9 mouse cellular contexts compared by ENCODE assay signal in the genomic region with DNA sequence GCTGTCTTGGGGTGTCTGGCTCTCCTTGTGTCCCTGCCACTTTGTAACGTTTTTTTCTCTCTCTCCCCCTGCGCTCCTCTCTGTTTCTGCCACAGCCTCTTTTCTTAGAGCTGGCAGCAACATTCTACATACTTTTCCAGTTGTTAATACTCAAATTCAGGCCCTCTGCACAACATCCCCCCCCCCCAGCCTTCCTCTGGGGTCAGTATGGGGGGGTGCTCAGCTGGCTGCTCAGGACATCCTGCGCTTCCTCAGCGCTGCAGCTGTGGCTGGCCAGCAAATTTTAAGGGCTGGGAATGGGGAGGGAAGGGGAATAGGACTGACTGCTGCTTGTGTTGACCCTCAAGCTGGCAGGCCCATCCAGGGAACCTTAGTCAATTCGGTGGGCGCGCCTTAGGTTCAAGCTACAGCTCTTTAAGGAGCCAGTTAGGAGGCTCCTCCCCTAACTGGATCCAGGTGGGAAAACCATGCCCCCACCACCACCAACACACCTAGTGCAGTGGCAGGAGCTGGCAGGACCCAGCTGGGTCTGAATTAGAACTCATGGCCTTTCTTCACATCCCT. TPM values are rescaled to one million over a fixed set of nuclear protein-coding genes. Genes with fewer than 3 reads are reported as not detected.
DNase-seq lines count a peak whose midpoint lies in the region; ATAC-seq lines count a peak whose summit lies in the region.
"Had no signal": no experiment of that assay in that cellular context is flagged by ENCODE, and none has a peak within 500 bp of the region (broad histone marks: within the 10 kb centered on the region; RNA-seq: fewer than 3 reads in every experiment).

No protein-coding gene starts in this region.

- ATAC-seq in hindbrain, embryonic 11.5 days (ENCODE audit: low FRiP score): no peak
- no peak for ATAC-seq in liver, embryonic 15.5 days (ENCODE audit: insufficient read depth)
- no peak for ATAC-seq in CD4-positive, CD25-positive, alpha-beta regulatory T cell, adult 4 months

- peak overlapping the region; percentile 90 for H3K4me3 ChIP-seq in embryonic facial prominence, embryonic 10.5 days
- H3K4me3 ChIP-seq in hindbrain, embryonic 11.5 days (ENCODE audit: low read depth, low read length): peak overlapping the region; percentile 82
- no peak overlapping the region for H3K4me3 ChIP-seq in liver, embryonic 15.5 days (replicated peaks)

- WGBS in embryonic facial prominence, embryonic 10.5 days: 39% methylated on average over 7 of the region's 7 CpGs
- 38% methylated on average over 7 of the region's 7 CpGs for WGBS in hindbrain, embryonic 11.5 days
- 71% methylated on average over 7 of the region's 7 CpGs for WGBS in liver, embryonic 15.5 days (ENCODE audit: insufficient replicate concordance)

- H3K4me1 ChIP-seq in embryonic facial prominence, embryonic 10.5 days: peaks cover 98% of the 10 kb centered on the region
- H3K4me1 ChIP-seq in hindbrain, embryonic 11.5 days (replicated peaks; ENCODE audit: control insufficient read depth, insufficient read depth, low read length): peaks cover 53% of the 10 kb centered on the region
- H3K4me1 ChIP-seq in liver, embryonic 15.5 days (replicated peaks): peaks cover 97% of the 10 kb centered on the region

- peak overlapping the region; percentile 97 for H3K27ac ChIP-seq in embryonic facial prominence, embryonic 10.5 days (replicated peaks)
- H3K27ac ChIP-seq in hindbrain, embryonic 11.5 days (ENCODE audit: low read depth, low read length): peak overlapping the region; percentile 96
- peak overlapping the region; percentile 91 for H3K27ac ChIP-seq in liver, embryonic 15.5 days (replicated peaks)

- peak overlapping the region; percentile 59 for H3K9ac ChIP-seq in hindbrain, embryonic 11.5 days (ENCODE audit: low read depth, low read length)
- peak overlapping the region; percentile 88; the same call in 1 of the 2 replicates for H3K9ac ChIP-seq in liver, embryonic 15.5 days

- H3K9me3 ChIP-seq in embryonic facial prominence, embryonic 10.5 days: no peaks in the 10 kb centered on the region
- no peaks in the 10 kb centered on the region for H3K9me3 ChIP-seq in hindbrain, embryonic 11.5 days (ENCODE audit: control insufficient read depth, low read length)
- H3K9me3 ChIP-seq in liver, embryonic 15.5 days (replicated peaks): no peaks in the 10 kb centered on the region

- peak overlapping the region; percentile 79 for H3K4me2 ChIP-seq in hindbrain, embryonic 11.5 days (replicated peaks; ENCODE audit: low read depth, low read length)
- peak overlapping the region; percentile 99 for H3K4me2 ChIP-seq in liver, embryonic 15.5 days

- peaks cover 2% of the 10 kb centered on the region; the same call in 1 of the 2 replicates for H3K27me3 ChIP-seq in embryonic facial prominence, embryonic 10.5 days (replicated peaks; ENCODE audit: low read depth, poor library complexity, severe bottlenecking)
- H3K27me3 ChIP-seq in hindbrain, embryonic 11.5 days (ENCODE audit: control insufficient read depth, insufficient read depth, low read length): no peaks in the 10 kb centered on the region
- H3K27me3 ChIP-seq in liver, embryonic 15.5 days: no peaks in the 10 kb centered on the region

- H3K36me3 ChIP-seq in embryonic facial prominence, embryonic 10.5 days (replicated peaks): no peaks in the 10 kb centered on the region
- no peaks in the 10 kb centered on the region for H3K36me3 ChIP-seq in hindbrain, embryonic 11.5 days (ENCODE audit: control insufficient read depth, insufficient read depth, low read length)
- H3K36me3 ChIP-seq in liver, embryonic 15.5 days (replicated peaks): 0 out of 2 replicates have a peak, but pooled peaks cover 2% of the 10 kb centered on the region

- DNase-seq in brain, adult 2 months (ENCODE audit: low read depth, low spot score): peak; percentile 3
- DNase-seq in embryonic facial prominence, embryonic 10.5 days (ENCODE audit: low spot score): no peak
- DNase-seq in hindbrain, embryonic 11.5 days (ENCODE audit: low spot score): no peak
- no peak for DNase-seq in thymus, postnatal 4 days
- no peak for DNase-seq in layer of hippocampus, postnatal 25 days (ENCODE audit: extremely low spot score in 1 of 2, low spot score in 1 of 2)
- DNase-seq: adrenal gland, adult 8-10 months had no signal

RNA-seq across cellular contexts. Expression of a gene that starts 4.1 kb away (rescaled TPM):
- polyA plus RNA-seq in embryonic facial prominence, embryonic 10.5 days (2016; fragmentation: Nextera tagmentation; extraction: Ambion mirVana): 8.8 and 9.1 TPM in 2 replicates
- polyA plus RNA-seq in hindbrain, embryonic 11.5 days (2014; fragmentation: Nextera tagmentation; extraction: Ambion mirVana): 34.7 and 41.4 TPM in 2 replicates
- polyA plus RNA-seq in liver, embryonic 15.5 days (2015; fragmentation: Nextera tagmentation; extraction: Ambion mirVana): 7.2 and 7.6 TPM in 2 replicates
- 1 to 10 TPM; 4.8 to 5.7 TPM for polyA plus RNA-seq in CD4-positive, CD25-positive, alpha-beta regulatory T cell, adult 4 months (2017; shearing (Covaris generic))
- 1,000 to 10,000 TPM; 1,027 to 1,094 TPM for total RNA-seq in layer of hippocampus, postnatal 25 days (2021)

RNA-seq across cellular contexts. Expression of a gene that starts 15.3 kb away (rescaled TPM):
- polyA plus RNA-seq in embryonic facial prominence, embryonic 10.5 days (2016; fragmentation: Nextera tagmentation; extraction: Ambion mirVana): 73.9 and 78.1 TPM in 2 replicates
- polyA plus RNA-seq in hindbrain, embryonic 11.5 days (2014; fragmentation: Nextera tagmentation; extraction: Ambion mirVana): 47.3 and 60.8 TPM in 2 replicates
- polyA plus RNA-seq in liver, embryonic 15.5 days (2015; fragmentation: Nextera tagmentation; extraction: Ambion mirVana): 24.2 and 27.7 TPM in 2 replicates
- 10 to 100 TPM; 27.0 to 37.5 TPM for polyA plus RNA-seq in CD4-positive, CD25-positive, alpha-beta regulatory T cell, adult 4 months (2017; shearing (Covaris generic))
- total RNA-seq in layer of hippocampus, postnatal 25 days (2021): 100 to 1,000 TPM; 118 to 130 TPM

RNA-seq across cellular contexts. Expression of a gene that starts 30.6 kb away (rescaled TPM):
- polyA plus RNA-seq in embryonic facial prominence, embryonic 10.5 days (2016; fragmentation: Nextera tagmentation; extraction: Ambion mirVana): 1.1 and 1.8 TPM in 2 replicates
- polyA plus RNA-seq in hindbrain, embryonic 11.5 days (2014; fragmentation: Nextera tagmentation; extraction: Ambion mirVana): 0.92 and 1.4 TPM in 2 replicates
- 0.63 and 0.85 TPM in 2 replicates for polyA plus RNA-seq in liver, embryonic 15.5 days (2015; fragmentation: Nextera tagmentation; extraction: Ambion mirVana)
- 10 to 100 TPM in 1 of 2 experiments, 1 to 10 TPM in 1; 4.9 to 12.3 TPM for polyA plus RNA-seq in CD4-positive, CD25-positive, alpha-beta regulatory T cell, adult 4 months (2017; shearing (Covaris generic))
- 10 to 100 TPM; 78.1 to 92.2 TPM for total RNA-seq in layer of hippocampus, postnatal 25 days (2021)

RNA-seq across cellular contexts. Expression of a gene that starts 43.5 kb away (rescaled TPM):
- not detected in 2 replicates for polyA plus RNA-seq in embryonic facial prominence, embryonic 10.5 days (2016; fragmentation: Nextera tagmentation; extraction: Ambion mirVana)
- not detected in 2 replicates for polyA plus RNA-seq in hindbrain, embryonic 11.5 days (2014; fragmentation: Nextera tagmentation; extraction: Ambion mirVana)
- polyA plus RNA-seq in liver, embryonic 15.5 days (2015; fragmentation: Nextera tagmentation; extraction: Ambion mirVana): not detected in 2 replicates
- not detected for polyA plus RNA-seq in CD4-positive, CD25-positive, alpha-beta regulatory T cell, adult 4 months (2017; shearing (Covaris generic))
- not detected for total RNA-seq in layer of hippocampus, postnatal 25 days (2021)
- total RNA-seq: adrenal gland, adult 8-10 months; left cerebral cortex, postnatal 25 days had no signal

RNA-seq across cellular contexts. Expression of a gene that starts 50.8 kb away (rescaled TPM):
- polyA plus RNA-seq in embryonic facial prominence, embryonic 10.5 days (2016; fragmentation: Nextera tagmentation; extraction: Ambion mirVana): 23.4 and 23.5 TPM in 2 replicates
- 25.0 and 28.0 TPM in 2 replicates for polyA plus RNA-seq in hindbrain, embryonic 11.5 days (2014; fragmentation: Nextera tagmentation; extraction: Ambion mirVana)
- 5.2 and 5.8 TPM in 2 replicates for polyA plus RNA-seq in liver, embryonic 15.5 days (2015; fragmentation: Nextera tagmentation; extraction: Ambion mirVana)
- polyA plus RNA-seq in CD4-positive, CD25-positive, alpha-beta regulatory T cell, adult 4 months (2017; shearing (Covaris generic)): 10 to 100 TPM; 22.3 to 24.8 TPM
- 100 to 1,000 TPM; 170 to 176 TPM for total RNA-seq in layer of hippocampus, postnatal 25 days (2021)
